Mouse (Mus musculus): ENCODE data around the gene Vps37c. TPM values are rescaled to one million over a fixed set of nuclear protein-coding genes. Genes with fewer than 3 reads are reported as not detected.

The Vps37c gene
- polyA plus RNA-seq, 1 experiment from 2014 or later = 33.1 TPM

- H3K4me1 ChIP-seq (replicated peaks) = peaks cover 6% of the 10 kb centered on the region; the same call in 1 of the 2 replicates
Observed at GRCm38 (mm10) chr19:10750161-10750560, 61.6 kb downstream of the Vps37c start.

GRCm38 (mm10) chr19:10751607-10752006, 63.1 kb downstream of the Vps37c start:
- H3K36me3 ChIP-seq = no peaks in the 10 kb centered on the region
- H3K4me2 ChIP-seq (replicated peaks) = no peak overlapping the region
- no peak overlapping the region for H3K9ac ChIP-seq (replicated peaks)
- peaks cover 6% of the 10 kb centered on the region; the same call in 1 of the 2 replicates for H3K4me1 ChIP-seq (replicated peaks)
- no peak overlapping the region for H3K27ac ChIP-seq
- ATAC-seq = no peak
- H3K9me3 ChIP-seq = no peaks in the 10 kb centered on the region
- 80% methylated on average over 1 of the region's 1 CpGs for WGBS
- no peak overlapping the region for H3K4me3 ChIP-seq (replicated peaks)
- no peaks in the 10 kb centered on the region for H3K27me3 ChIP-seq

More at GRCm38 (mm10) chr19:10750161-10750560, 61.6 kb downstream of the Vps37c start:
- WGBS = 91% methylated on average over 6 of the region's 6 CpGs
- Histone ChIP-seq H3K4me2 (replicated peaks) (no peak overlapping the region), H3K36me3 (no peaks in the 10 kb centered on the region), H3K9me3 (no peaks in the 10 kb centered on the region), H3K4me3 (replicated peaks) (no peak overlapping the region), H3K27me3 (no peaks in the 10 kb centered on the region), H3K27ac (no peak overlapping the region), H3K9ac (replicated peaks) (no peak overlapping the region)
- ATAC-seq = no peak

- Histone ChIP-seq H3K9me3 (no peaks in the 10 kb centered on the region), H3K4me1 (replicated peaks) (peaks cover 6% of the 10 kb centered on the region; the same call in 1 of the 2 replicates), H3K27me3 (no peaks in the 10 kb centered on the region), H3K36me3 (no peaks in the 10 kb centered on the region), H3K27ac (no peak overlapping the region), H3K4me2 (replicated peaks) (no peak overlapping the region), H3K9ac (replicated peaks) (no peak overlapping the region), H3K4me3 (replicated peaks) (no peak overlapping the region)
- WGBS = 89% methylated on average over 6 of the region's 6 CpGs
- ATAC-seq = no peak
Observed at GRCm38 (mm10) chr19:10752106-10752505, 63.6 kb downstream of the Vps37c start.

GRCm38 (mm10) chr19:10752646-10753045, 64.1 kb downstream of the Vps37c start:
- Histone ChIP-seq H3K36me3 (no peaks in the 10 kb centered on the region), H3K4me3 (replicated peaks) (no peak overlapping the region), H3K27me3 (no peaks in the 10 kb centered on the region), H3K4me1 (replicated peaks) (peaks cover 6% of the 10 kb centered on the region; the same call in 1 of the 2 replicates), H3K27ac (no peak overlapping the region), H3K9me3 (no peaks in the 10 kb centered on the region), H3K9ac (replicated peaks) (no peak overlapping the region), H3K4me2 (replicated peaks) (no peak overlapping the region)
- 94% methylated on average over 5 of the region's 5 CpGs for WGBS
- ATAC-seq = no peak

GRCm38 (mm10) chr19:10757125-10757524, 68.6 kb downstream of the Vps37c start:
- H3K9ac ChIP-seq (replicated peaks) = no peak overlapping the region

GRCm38 (mm10) chr19:10757526-10757925, 69.0 kb downstream of the Vps37c start:
- Histone ChIP-seq H3K4me3 (replicated peaks) (no peak overlapping the region), H3K4me2 (replicated peaks) (no peak overlapping the region), H3K27ac (no peak overlapping the region), H3K36me3 (no peaks in the 10 kb centered on the region), H3K9me3 (no peaks in the 10 kb centered on the region), H3K27me3 (no peaks in the 10 kb centered on the region), H3K9ac (replicated peaks) (no peak overlapping the region), H3K4me1 (replicated peaks) (no peaks in the 10 kb centered on the region; the same call in 1 of the 2 replicates)
- 95% methylated on average over 2 of the region's 2 CpGs for WGBS
- ATAC-seq = no peak

More at GRCm38 (mm10) chr19:10757125-10757524, 68.6 kb downstream of the Vps37c start:
- Histone ChIP-seq H3K9me3 (no peaks in the 10 kb centered on the region), H3K27ac (no peak overlapping the region), H3K36me3 (no peaks in the 10 kb centered on the region), H3K4me3 (replicated peaks) (no peak overlapping the region), H3K4me2 (replicated peaks) (no peak overlapping the region), H3K27me3 (no peaks in the 10 kb centered on the region), H3K4me1 (replicated peaks) (no peaks in the 10 kb centered on the region; the same call in 1 of the 2 replicates)
- ATAC-seq = no peak

- 67% methylated on average over 6 of the region's 6 CpGs for WGBS
- H3K27ac ChIP-seq = no peak overlapping the region
Observed at GRCm38 (mm10) chr19:10758708-10759107, 70.2 kb downstream of the Vps37c start.

GRCm38 (mm10) chr19:10759525-10759924, 71.0 kb downstream of the Vps37c start:
- H3K4me2 ChIP-seq (replicated peaks) = no peak overlapping the region
- no peak overlapping the region for H3K9ac ChIP-seq (replicated peaks)
- no peaks in the 10 kb centered on the region for H3K36me3 ChIP-seq
- H3K27ac ChIP-seq = no peak overlapping the region
- no peak for ATAC-seq
- no peaks in the 10 kb centered on the region for H3K27me3 ChIP-seq
- H3K4me3 ChIP-seq (replicated peaks) = no peak overlapping the region
- no peaks in the 10 kb centered on the region for H3K9me3 ChIP-seq
- no peaks in the 10 kb centered on the region; the same call in 1 of the 2 replicates for H3K4me1 ChIP-seq (replicated peaks)

More at GRCm38 (mm10) chr19:10758708-10759107, 70.2 kb downstream of the Vps37c start:
- no peaks in the 10 kb centered on the region for H3K27me3 ChIP-seq
- H3K36me3 ChIP-seq = no peaks in the 10 kb centered on the region
- no peaks in the 10 kb centered on the region; the same call in 1 of the 2 replicates for H3K4me1 ChIP-seq (replicated peaks)
- no peak overlapping the region for H3K9ac ChIP-seq (replicated peaks)
- no peaks in the 10 kb centered on the region for H3K9me3 ChIP-seq
- H3K4me2 ChIP-seq (replicated peaks) = no peak overlapping the region
- ATAC-seq = no peak
- H3K4me3 ChIP-seq (replicated peaks) = no peak overlapping the region

GRCm38 (mm10) chr19:10759983-10760831, 71.7 kb downstream of the Vps37c start:
- H3K4me2 ChIP-seq (replicated peaks) = no peak overlapping the region
- no peak overlapping the region for H3K27ac ChIP-seq
- no peaks in the 10 kb centered on the region for H3K36me3 ChIP-seq
- no peaks in the 10 kb centered on the region for H3K9me3 ChIP-seq
- H3K9ac ChIP-seq (replicated peaks) = no peak overlapping the region
- WGBS = 89% methylated on average over 9 of the region's 9 CpGs
- H3K4me3 ChIP-seq (replicated peaks) = no peak overlapping the region
- ATAC-seq = no peak
- no peaks in the 10 kb centered on the region for H3K27me3 ChIP-seq
- H3K4me1 ChIP-seq (replicated peaks) = no peaks in the 10 kb centered on the region; the same call in 1 of the 2 replicates

GRCm38 (mm10) chr19:10761794-10762415, 73.4 kb downstream of the Vps37c start:
- Histone ChIP-seq H3K4me1 (replicated peaks) (no peaks in the 10 kb centered on the region; the same call in 1 of the 2 replicates), H3K27me3 (no peaks in the 10 kb centered on the region), H3K9me3 (no peaks in the 10 kb centered on the region), H3K36me3 (no peaks in the 10 kb centered on the region), H3K4me3 (replicated peaks) (no peak overlapping the region), H3K4me2 (replicated peaks) (no peak overlapping the region), H3K9ac (replicated peaks) (no peak overlapping the region), H3K27ac (no peak overlapping the region)
- 86% methylated on average over 8 of the region's 8 CpGs for WGBS
- ATAC-seq = no peak

- Histone ChIP-seq H3K27me3 (no peaks in the 10 kb centered on the region), H3K9ac (replicated peaks) (no peak overlapping the region), H3K4me2 (replicated peaks) (no peak overlapping the region), H3K9me3 (no peaks in the 10 kb centered on the region), H3K4me3 (replicated peaks) (no peak overlapping the region), H3K4me1 (replicated peaks) (no peaks in the 10 kb centered on the region; the same call in 1 of the 2 replicates), H3K36me3 (no peaks in the 10 kb centered on the region), H3K27ac (no peak overlapping the region)
- WGBS = 85% methylated on average over 6 of the region's 6 CpGs
- no peak for ATAC-seq
Observed at GRCm38 (mm10) chr19:10762468-10762867, 73.9 kb downstream of the Vps37c start.

- no peak for ATAC-seq
- H3K4me1 ChIP-seq (replicated peaks) = peaks cover 2% of the 10 kb centered on the region; the same call in 1 of the 2 replicates
- no peak overlapping the region for H3K9ac ChIP-seq (replicated peaks)
Observed at GRCm38 (mm10) chr19:10763381-10764031, 75.0 kb downstream of the Vps37c start.

More at GRCm38 (mm10) chr19:10763381-10764031, 75.0 kb downstream of the Vps37c start:
- Histone ChIP-seq H3K4me2 (replicated peaks) (no peak overlapping the region), H3K4me3 (replicated peaks) (no peak overlapping the region), H3K27ac (no peak overlapping the region), H3K36me3 (no peaks in the 10 kb centered on the region), H3K27me3 (no peaks in the 10 kb centered on the region), H3K9me3 (no peaks in the 10 kb centered on the region)
- 86% methylated on average over 21 of the region's 21 CpGs for WGBS
